Mouse (Mus musculus): ENCODE measurements around the gene Ptprn2. TPM values are rescaled to one million over a fixed set of nuclear protein-coding genes. Genes with fewer than 3 reads are reported as not detected.

The Ptprn2 gene
- polyA plus RNA-seq, 1 experiment, result 1.2 TPM

GRCm38 (mm10) chr12:116539305-116539704, 53.8 kb downstream of the Ptprn2 start:
- Histone ChIP-seq H3K27me3 (ENCODE audit: control insufficient read depth, insufficient read depth, low read length) (no peaks in the 10 kb centered on the region), H3K27ac (ENCODE audit: control insufficient read depth, insufficient read depth, low read length) (no peak overlapping the region), H3K4me1 (replicated peaks; ENCODE audit: control insufficient read depth, insufficient read depth, low read length) (no peaks in the 10 kb centered on the region), H3K36me3 (ENCODE audit: control insufficient read depth, insufficient read depth, low read length) (no peaks in the 10 kb centered on the region), H3K4me3 (ENCODE audit: control insufficient read depth, insufficient read depth, low read length) (no peak overlapping the region)
- 89% methylated on average over 1 of the region's 1 CpGs for WGBS
- no peak for DNase-seq
- TF ChIP-seq POLR2A (IDR thresholded peaks at IDR 0.05; ENCODE audit: control insufficient read depth, extremely low read depth, insufficient read depth, low read length, poor library complexity) (no peak), CTCF (IDR thresholded peaks at IDR 0.05; ENCODE audit: borderline replicate concordance, control insufficient read depth, extremely low read depth, insufficient read depth, low read length, poor library complexity) (no peak)

DNA sequence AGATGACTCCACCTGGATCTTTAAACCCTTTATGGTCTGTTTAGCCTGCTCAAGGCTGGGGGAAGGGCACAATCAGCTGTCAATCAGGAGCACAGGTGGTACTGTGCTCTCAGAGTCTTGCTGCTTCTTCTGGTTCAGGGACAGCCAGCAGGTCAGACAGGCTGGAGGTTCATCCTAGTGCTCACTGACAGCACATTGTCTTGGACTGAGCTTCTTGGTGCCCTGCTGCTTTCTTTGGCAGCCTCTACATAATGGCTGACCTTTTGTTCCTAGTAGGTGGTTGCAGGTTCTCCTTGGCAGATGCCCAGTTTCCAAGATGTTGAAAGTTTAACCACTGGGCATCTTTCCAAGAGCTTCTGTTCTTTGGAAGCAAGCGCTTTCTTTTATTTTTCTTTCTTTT, 55.1 kb downstream of the Ptprn2 start:
- no peak for DNase-seq
- WGBS, result 84% methylated on average over 1 of the region's 1 CpGs
- no peaks in the 10 kb centered on the region for H3K4me1 ChIP-seq (replicated peaks; ENCODE audit: control insufficient read depth, insufficient read depth, low read length)
- TF ChIP-seq CTCF (IDR thresholded peaks at IDR 0.05; ENCODE audit: borderline replicate concordance, control insufficient read depth, extremely low read depth, insufficient read depth, low read length, poor library complexity), result no peak
- TF ChIP-seq POLR2A (IDR thresholded peaks at IDR 0.05; ENCODE audit: control insufficient read depth, extremely low read depth, insufficient read depth, low read length, poor library complexity), result no peak
- no peak overlapping the region for H3K27ac ChIP-seq (ENCODE audit: control insufficient read depth, insufficient read depth, low read length)
- no peaks in the 10 kb centered on the region for H3K36me3 ChIP-seq (ENCODE audit: control insufficient read depth, insufficient read depth, low read length)
- no peaks in the 10 kb centered on the region for H3K27me3 ChIP-seq (ENCODE audit: control insufficient read depth, insufficient read depth, low read length)
- H3K4me3 ChIP-seq (ENCODE audit: control insufficient read depth, insufficient read depth, low read length), result no peak overlapping the region

- Histone ChIP-seq H3K4me1 (replicated peaks; ENCODE audit: control insufficient read depth, insufficient read depth, low read length) (no peaks in the 10 kb centered on the region), H3K36me3 (ENCODE audit: control insufficient read depth, insufficient read depth, low read length) (no peaks in the 10 kb centered on the region), H3K27ac (ENCODE audit: control insufficient read depth, insufficient read depth, low read length) (no peak overlapping the region), H3K4me3 (ENCODE audit: control insufficient read depth, insufficient read depth, low read length) (no peak overlapping the region), H3K27me3 (ENCODE audit: control insufficient read depth, insufficient read depth, low read length) (no peaks in the 10 kb centered on the region)
- TF ChIP-seq POLR2A (IDR thresholded peaks at IDR 0.05; ENCODE audit: control insufficient read depth, extremely low read depth, insufficient read depth, low read length, poor library complexity), result no peak
- no peak for TF ChIP-seq CTCF (IDR thresholded peaks at IDR 0.05; ENCODE audit: borderline replicate concordance, control insufficient read depth, extremely low read depth, insufficient read depth, low read length, poor library complexity)
- WGBS, result 100% methylated on average over 1 of the region's 1 CpGs
- no peak for DNase-seq
These were observed 64.5 kb downstream of the Ptprn2 start for GRCm38 (mm10) chr12:116550031-116550430.

DNA sequence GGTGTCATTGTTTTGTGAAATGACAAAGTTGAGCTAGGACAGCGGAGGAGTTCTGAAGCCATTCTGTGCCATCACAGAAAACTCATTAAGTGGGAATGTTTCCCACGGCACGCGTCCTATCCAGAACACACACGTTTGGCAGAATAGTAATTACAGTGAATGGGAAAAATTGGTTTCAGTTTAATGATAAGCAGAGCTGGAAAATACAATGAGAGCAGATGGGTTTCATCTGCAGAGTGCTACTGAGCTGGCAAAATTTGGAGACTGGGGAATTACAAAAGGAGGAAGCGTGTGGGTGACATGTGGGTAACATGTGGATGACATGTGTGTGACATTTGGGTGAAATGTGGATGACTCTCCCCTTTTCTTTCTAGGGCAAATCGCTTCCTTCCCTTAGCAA, 66.0 kb downstream of the Ptprn2 start:
- WGBS, result 89% methylated on average over 7 of the region's 7 CpGs
- TF ChIP-seq POLR2A (IDR thresholded peaks at IDR 0.05; ENCODE audit: control insufficient read depth, extremely low read depth, insufficient read depth, low read length, poor library complexity), result no peak
- TF ChIP-seq CTCF (IDR thresholded peaks at IDR 0.05; ENCODE audit: borderline replicate concordance, control insufficient read depth, extremely low read depth, insufficient read depth, low read length, poor library complexity), result no peak
- H3K4me3 ChIP-seq (ENCODE audit: control insufficient read depth, insufficient read depth, low read length), result no peak overlapping the region

GRCm38 (mm10) chr12:116552306-116552705, 66.8 kb downstream of the Ptprn2 start:
- no peak for DNase-seq
- no peak for TF ChIP-seq CTCF (IDR thresholded peaks at IDR 0.05; ENCODE audit: borderline replicate concordance, control insufficient read depth, extremely low read depth, insufficient read depth, low read length, poor library complexity)
- TF ChIP-seq POLR2A (IDR thresholded peaks at IDR 0.05; ENCODE audit: control insufficient read depth, extremely low read depth, insufficient read depth, low read length, poor library complexity), result no peak
- WGBS, result 95% methylated on average over 2 of the region's 2 CpGs

More for the DNA sequence above, 66.0 kb downstream of the Ptprn2 start:
- DNase-seq, result no peak
- H3K4me1 ChIP-seq (replicated peaks; ENCODE audit: control insufficient read depth, insufficient read depth, low read length), result no peaks in the 10 kb centered on the region
- no peaks in the 10 kb centered on the region for H3K27me3 ChIP-seq (ENCODE audit: control insufficient read depth, insufficient read depth, low read length)
- H3K27ac ChIP-seq (ENCODE audit: control insufficient read depth, insufficient read depth, low read length), result no peak overlapping the region
- no peaks in the 10 kb centered on the region for H3K36me3 ChIP-seq (ENCODE audit: control insufficient read depth, insufficient read depth, low read length)

GRCm38 (mm10) chr12:116553361-116553760, 67.8 kb downstream of the Ptprn2 start:
- Histone ChIP-seq H3K4me3 (ENCODE audit: control insufficient read depth, insufficient read depth, low read length) (no peak overlapping the region), H3K4me1 (replicated peaks; ENCODE audit: control insufficient read depth, insufficient read depth, low read length) (no peaks in the 10 kb centered on the region), H3K36me3 (ENCODE audit: control insufficient read depth, insufficient read depth, low read length) (no peaks in the 10 kb centered on the region), H3K27ac (ENCODE audit: control insufficient read depth, insufficient read depth, low read length) (no peak overlapping the region), H3K27me3 (ENCODE audit: control insufficient read depth, insufficient read depth, low read length) (no peaks in the 10 kb centered on the region)
- TF ChIP-seq CTCF (IDR thresholded peaks at IDR 0.05; ENCODE audit: borderline replicate concordance, control insufficient read depth, extremely low read depth, insufficient read depth, low read length, poor library complexity) (no peak), POLR2A (IDR thresholded peaks at IDR 0.05; ENCODE audit: control insufficient read depth, extremely low read depth, insufficient read depth, low read length, poor library complexity) (no peak)
- DNase-seq, result no peak

More at GRCm38 (mm10) chr12:116552306-116552705, 66.8 kb downstream of the Ptprn2 start:
- H3K4me1 ChIP-seq (replicated peaks; ENCODE audit: control insufficient read depth, insufficient read depth, low read length), result no peaks in the 10 kb centered on the region
- no peaks in the 10 kb centered on the region for H3K36me3 ChIP-seq (ENCODE audit: control insufficient read depth, insufficient read depth, low read length)
- no peak overlapping the region for H3K27ac ChIP-seq (ENCODE audit: control insufficient read depth, insufficient read depth, low read length)
- no peak overlapping the region for H3K4me3 ChIP-seq (ENCODE audit: control insufficient read depth, insufficient read depth, low read length)
- H3K27me3 ChIP-seq (ENCODE audit: control insufficient read depth, insufficient read depth, low read length), result no peaks in the 10 kb centered on the region

- no peak overlapping the region for H3K4me3 ChIP-seq (ENCODE audit: control insufficient read depth, insufficient read depth, low read length)
- WGBS, result 74% methylated on average over 4 of the region's 4 CpGs
- H3K27ac ChIP-seq (ENCODE audit: control insufficient read depth, insufficient read depth, low read length), result no peak overlapping the region
- no peaks in the 10 kb centered on the region for H3K27me3 ChIP-seq (ENCODE audit: control insufficient read depth, insufficient read depth, low read length)
- H3K36me3 ChIP-seq (ENCODE audit: control insufficient read depth, insufficient read depth, low read length), result no peaks in the 10 kb centered on the region
- no peaks in the 10 kb centered on the region for H3K4me1 ChIP-seq (replicated peaks; ENCODE audit: control insufficient read depth, insufficient read depth, low read length)
- no peak for DNase-seq
- TF ChIP-seq POLR2A (IDR thresholded peaks at IDR 0.05; ENCODE audit: control insufficient read depth, extremely low read depth, insufficient read depth, low read length, poor library complexity), result no peak
- no peak for TF ChIP-seq CTCF (IDR thresholded peaks at IDR 0.05; ENCODE audit: borderline replicate concordance, control insufficient read depth, extremely low read depth, insufficient read depth, low read length, poor library complexity)
These were observed 70.4 kb downstream of the Ptprn2 start for GRCm38 (mm10) chr12:116555964-116556363.
